Mouse (Mus musculus) embryonic facial prominence, embryonic 15.5 days (tissue): Measurements from ENCODE around the gene Yeats2. TPM values are rescaled to one million over a fixed set of nuclear protein-coding genes. Genes with fewer than 3 reads are reported as not detected.
"Not testable (repeated sequence)": the region's sequence is repeated elsewhere in the genome, so short reads cannot be mapped to it uniquely, and the experiment has no call there.

Source experiments
- ATAC-seq: fragments of 200-750 bp; cut with Nextera tagmentation; 2 replicates; pipeline ENCODE4 v1.8.0; 2017; ENCODE audit warnings: low read depth, moderate TSS enrichment; ENCODE audit not compliant: insufficient number of reproducible peaks, low FRiP score, low TSS enrichment
- H3K27ac ChIP-seq: fragments of 300-500 bp; sonication (generic); replicated peaks from 2 replicates; pipeline ENCODE4 v1.5.1; 2015; ENCODE audit warnings: mild to moderate bottlenecking, inconsistent platforms
- H3K27me3 ChIP-seq: fragments of 300-500 bp; sonication (generic); 2 replicates; pipeline ENCODE4 v1.6.1; 2015; ENCODE audit warnings: inconsistent platforms
- H3K36me3 ChIP-seq: fragments of 300-500 bp; sonication (generic); 2 replicates; pipeline ENCODE4 v1.6.1; 2015; ENCODE audit warnings: mild to moderate bottlenecking, inconsistent platforms
- H3K4me1 ChIP-seq: fragments of 300-500 bp; sonication (generic); 2 replicates; pipeline ENCODE4 v1.6.1; 2015; ENCODE audit warnings: inconsistent platforms
- H3K4me2 ChIP-seq: fragments of 300-500 bp; sonication (generic); replicated peaks from 2 replicates; pipeline ENCODE4 v1.6.1; 2015; ENCODE audit warnings: mild to moderate bottlenecking, inconsistent platforms
- H3K4me3 ChIP-seq: fragments of 300-500 bp; sonication (generic); replicated peaks from 2 replicates; pipeline ENCODE4 v1.5.1; 2015; ENCODE audit warnings: mild to moderate bottlenecking, inconsistent platforms
- H3K9ac ChIP-seq: fragments of 300-500 bp; sonication (generic); 2 replicates; pipeline ENCODE4 v1.6.1; 2015; ENCODE audit warnings: inconsistent platforms
- H3K9me3 ChIP-seq: fragments of 300-500 bp; sonication (generic); replicated peaks from 2 replicates; pipeline ENCODE4 v1.6.1; 2016; ENCODE audit warnings: inconsistent platforms
- WGBS: fragments of 180-500 bp; shearing (Covaris S2); methylation state at CpG from one replicate; pipeline ENCODE4 v1.1.7; 2015; 5-methylcytosine and 5-hydroxymethylcytosine counted together
- polyA plus RNA-seq: library from polyadenylated mRNA; unstranded; fragments of >200 nt; fragmentation: Nextera tagmentation; extraction: Ambion mirVana; gene quantifications from 2 replicates; pipeline ENCODE4 v1.2.1, GENCODE M21; 2015

Yeats2 gene
- polyA plus RNA-seq, 1 experiment from 2014 or later: 30.4 TPM

- H3K27me3 ChIP-seq, H3K4me2 ChIP-seq, H3K4me3 ChIP-seq, H3K4me1 ChIP-seq, H3K9ac ChIP-seq, H3K9me3 ChIP-seq, ATAC-seq, H3K27ac ChIP-seq: not testable (repeated sequence)
- H3K36me3 ChIP-seq: peaks cover 37% of the 10 kb centered on the region
- 77% methylated on average over 10 of the region's 10 CpGs for WGBS
Observed at GRCm38 (mm10) chr16:20126319-20126883, 14.5 kb upstream of the Yeats2 start.

GRCm38 (mm10) chr16:20130397-20130796 is 10.5 kb upstream of the Yeats2 start:
- Histone ChIP-seq H3K4me2 (no peak overlapping the region), H3K9me3 (no peaks in the 10 kb centered on the region), H3K9ac (no peak overlapping the region), H3K4me1 (no peaks in the 10 kb centered on the region), H3K27me3 (no peaks in the 10 kb centered on the region), H3K4me3 (no peak overlapping the region), H3K36me3 (peaks cover 13% of the 10 kb centered on the region), H3K27ac (no peak overlapping the region)
- no peak for ATAC-seq
- 47% methylated on average over 2 of the region's 2 CpGs for WGBS

GRCm38 (mm10) chr16:20144568-20144967 is 3.7 kb downstream of the Yeats2 start:
- 91% methylated on average over 3 of the region's 3 CpGs for WGBS

GRCm38 (mm10) chr16:20151991-20152390 is 11.1 kb downstream of the Yeats2 start:
- no peak overlapping the region for H3K4me3 ChIP-seq
- H3K36me3 ChIP-seq: peaks cover 40% of the 10 kb centered on the region
- H3K27me3 ChIP-seq: no peaks in the 10 kb centered on the region
- H3K9ac ChIP-seq: no peak overlapping the region
- H3K9me3 ChIP-seq: no peaks in the 10 kb centered on the region
- 64% methylated on average over 5 of the region's 5 CpGs for WGBS
- no peak overlapping the region for H3K27ac ChIP-seq
- ATAC-seq: no peak
- no peak overlapping the region for H3K4me2 ChIP-seq
- H3K4me1 ChIP-seq: no peaks in the 10 kb centered on the region

More at GRCm38 (mm10) chr16:20144568-20144967, 3.7 kb downstream of the Yeats2 start:
- H3K27ac ChIP-seq: no peak overlapping the region
- H3K36me3 ChIP-seq: no peaks in the 10 kb centered on the region
- H3K4me2 ChIP-seq: no peak overlapping the region
- no peak overlapping the region for H3K9ac ChIP-seq
- H3K27me3 ChIP-seq: no peaks in the 10 kb centered on the region
- no peak for ATAC-seq
- no peaks in the 10 kb centered on the region for H3K9me3 ChIP-seq
- peaks cover 15% of the 10 kb centered on the region for H3K4me1 ChIP-seq
- H3K4me3 ChIP-seq: no peak overlapping the region

GRCm38 (mm10) chr16:20153742-20154141 is 12.9 kb downstream of the Yeats2 start:
- H3K4me3 ChIP-seq: no peak overlapping the region
- H3K4me2 ChIP-seq: no peak overlapping the region
- H3K27me3 ChIP-seq: no peaks in the 10 kb centered on the region
- H3K9ac ChIP-seq: no peak overlapping the region
- H3K4me1 ChIP-seq: no peaks in the 10 kb centered on the region
- peaks cover 53% of the 10 kb centered on the region for H3K36me3 ChIP-seq
- no peak for ATAC-seq
- no peak overlapping the region for H3K27ac ChIP-seq
- WGBS: 82% methylated on average over 3 of the region's 3 CpGs
- no peaks in the 10 kb centered on the region for H3K9me3 ChIP-seq

- H3K36me3 ChIP-seq: peaks cover 80% of the 10 kb centered on the region
- H3K9me3 ChIP-seq: no peaks in the 10 kb centered on the region
Observed at GRCm38 (mm10) chr16:20160130-20160529, 19.3 kb downstream of the Yeats2 start.

GRCm38 (mm10) chr16:20169071-20169470 is 28.2 kb downstream of the Yeats2 start:
- WGBS: 91% methylated on average over 3 of the region's 3 CpGs
- H3K4me2 ChIP-seq: no peak overlapping the region
- H3K4me3 ChIP-seq: no peak overlapping the region
- H3K4me1 ChIP-seq: no peaks in the 10 kb centered on the region
- H3K9me3 ChIP-seq: no peaks in the 10 kb centered on the region; the same call in 1 of the 2 replicates
- H3K27me3 ChIP-seq: no peaks in the 10 kb centered on the region
- no peak overlapping the region for H3K9ac ChIP-seq
- no peak for ATAC-seq
- H3K27ac ChIP-seq: no peak overlapping the region
- H3K36me3 ChIP-seq: peaks cover 80% of the 10 kb centered on the region

More at GRCm38 (mm10) chr16:20160130-20160529, 19.3 kb downstream of the Yeats2 start:
- no peak overlapping the region for H3K4me3 ChIP-seq
- no peak overlapping the region for H3K27ac ChIP-seq
- H3K27me3 ChIP-seq: no peaks in the 10 kb centered on the region
- ATAC-seq: no peak
- no peak overlapping the region for H3K4me2 ChIP-seq
- H3K4me1 ChIP-seq: no peaks in the 10 kb centered on the region
- 83% methylated on average over 2 of the region's 2 CpGs for WGBS
- no peak overlapping the region for H3K9ac ChIP-seq

GRCm38 (mm10) chr16:20169471-20170106 is 28.7 kb downstream of the Yeats2 start:
- no peak for ATAC-seq
- Histone ChIP-seq H3K9ac (no peak overlapping the region), H3K4me1 (no peaks in the 10 kb centered on the region), H3K36me3 (peaks cover 80% of the 10 kb centered on the region), H3K27me3 (no peaks in the 10 kb centered on the region), H3K27ac (no peak overlapping the region), H3K4me3 (no peak overlapping the region), H3K9me3 (no peaks in the 10 kb centered on the region; the same call in 1 of the 2 replicates), H3K4me2 (no peak overlapping the region)
- 74% methylated on average over 3 of the region's 3 CpGs for WGBS

GRCm38 (mm10) chr16:20179406-20180175 is 38.7 kb downstream of the Yeats2 start:
- ATAC-seq: no peak
- no peak overlapping the region for H3K4me2 ChIP-seq
- 82% methylated on average over 23 of the region's 23 CpGs for WGBS
- H3K27me3 ChIP-seq: no peaks in the 10 kb centered on the region
- no peak overlapping the region for H3K9ac ChIP-seq
- no peaks in the 10 kb centered on the region for H3K9me3 ChIP-seq
- H3K27ac ChIP-seq: no peak overlapping the region
- H3K4me3 ChIP-seq: no peak overlapping the region
- peaks cover 60% of the 10 kb centered on the region for H3K36me3 ChIP-seq
- H3K4me1 ChIP-seq: no peaks in the 10 kb centered on the region

- WGBS: 66% methylated on average over 2 of the region's 2 CpGs
- Histone ChIP-seq H3K4me3 (no peak overlapping the region), H3K27ac (no peak overlapping the region), H3K4me1 (no peaks in the 10 kb centered on the region), H3K36me3 (peaks cover 66% of the 10 kb centered on the region), H3K4me2 (no peak overlapping the region), H3K27me3 (no peaks in the 10 kb centered on the region), H3K9ac (no peak overlapping the region), H3K9me3 (no peaks in the 10 kb centered on the region)
- ATAC-seq: no peak
Observed at GRCm38 (mm10) chr16:20185368-20185767, 44.5 kb downstream of the Yeats2 start.

GRCm38 (mm10) chr16:20191161-20191882 is 50.5 kb downstream of the Yeats2 start:
- Histone ChIP-seq H3K9ac (no peak overlapping the region), H3K27ac (no peak overlapping the region), H3K4me3 (no peak overlapping the region), H3K4me1 (no peaks in the 10 kb centered on the region), H3K36me3 (peaks cover 72% of the 10 kb centered on the region), H3K27me3 (no peaks in the 10 kb centered on the region), H3K9me3 (no peaks in the 10 kb centered on the region), H3K4me2 (no peak overlapping the region)
- WGBS: 82% methylated on average over 3 of the region's 3 CpGs
- ATAC-seq: no peak
